Mouse (Mus musculus) kidney, postnatal 0 days (tissue): ENCODE measurements around the gene Dhx9. TPM values are rescaled to one million over a fixed set of nuclear protein-coding genes. Genes with fewer than 3 reads are reported as not detected.
"Not testable (repeated sequence)": the region's sequence is repeated elsewhere in the genome, so short reads cannot be mapped to it uniquely, and the experiment has no call there.

Experiments
- ATAC-seq: fragments of 200-750 bp; cut with Nextera tagmentation; replicated peaks from 2 replicates; pipeline ENCODE4 v1.8.0; 2017; ENCODE audit warnings: low read depth, moderate number of reproducible peaks, moderate TSS enrichment, moderate library complexity; ENCODE audit not compliant: low FRiP score
- DNase-seq: peaks from one replicate; pipeline ENCODE4 v3.0.0-alpha.2; 2016; ENCODE audit warnings: low spot score
- H3K27ac ChIP-seq: fragments of 300-500 bp; sonication (generic); 2 replicates; pipeline ENCODE4 v1.5.1; 2014; ENCODE audit warnings: mild to moderate bottlenecking
- H3K27me3 ChIP-seq: fragments of 300-500 bp; sonication (generic); 2 replicates; pipeline ENCODE4 v1.6.1; 2014; ENCODE audit warnings: low read length, mixed read lengths; ENCODE audit not compliant: insufficient read depth
- H3K36me3 ChIP-seq: fragments of 300-500 bp; sonication (generic); 2 replicates; pipeline ENCODE4 v1.6.1; 2014; ENCODE audit warnings: low read length, mixed read lengths; ENCODE audit not compliant: insufficient read depth
- H3K4me1 ChIP-seq: fragments of 300-500 bp; sonication (generic); replicated peaks from 2 replicates; pipeline ENCODE4 v1.6.1; 2014; ENCODE audit warnings: antibody characterized with exemption, low read length, mixed read lengths; ENCODE audit not compliant: insufficient read depth
- H3K4me2 ChIP-seq: fragments of 300-500 bp; sonication (generic); 2 replicates; pipeline ENCODE4 v1.6.1; 2014; ENCODE audit warnings: mild to moderate bottlenecking, low read length, moderate library complexity, mixed read lengths
- H3K4me3 ChIP-seq: fragments of 300-500 bp; sonication (generic); replicated peaks from 2 replicates; pipeline ENCODE4 v1.5.1; 2014; ENCODE audit warnings: low read depth, low read length
- H3K9ac ChIP-seq: fragments of 300-500 bp; sonication (generic); 2 replicates; pipeline ENCODE4 v1.6.1; 2014; ENCODE audit warnings: low read depth, low read length
- H3K9me3 ChIP-seq: fragments of 300-500 bp; sonication (generic); replicated peaks from 2 replicates; pipeline ENCODE4 v1.6.1; 2016; ENCODE audit warnings: low read length, inconsistent platforms, mixed read lengths
- CTCF ChIP-seq: IDR thresholded peaks from 2 replicates; pipeline ENCODE4 v1.5.1; 2016; ENCODE audit warnings: antibody characterized with exemption, low read depth, mild to moderate bottlenecking, moderate library complexity
- WGBS: fragments of 180-500 bp; shearing (Covaris S2); extraction: QIAGEN DNeasy Blood & Tissue Kit; methylation state at CpG from one replicate; pipeline ENCODE4 v1.1.7; 2014; 5-methylcytosine and 5-hydroxymethylcytosine counted together
- polyA plus RNA-seq: library from polyadenylated mRNA; unstranded; fragments of >200 nt; fragmentation: Nextera tagmentation; extraction: Ambion mirVana; gene quantifications from 2 replicates; pipeline ENCODE4 v1.2.1, GENCODE M21; 2015

Gene Dhx9
- 26.0 and 26.4 TPM in 2 replicates for polyA plus RNA-seq

- H3K4me1 ChIP-seq: peaks cover 7% of the 10 kb centered on the region; the same call in 1 of the 2 replicates
- DNase-seq (peak; percentile 98), ATAC-seq (peak; percentile 85)
- H3K27me3 ChIP-seq: no peaks in the 10 kb centered on the region
- H3K4me3 ChIP-seq: peak within 1 kb of the TSS; percentile 96
- TF ChIP-seq CTCF: no peak
- peak within 1 kb of the TSS; percentile 86 for H3K4me2 ChIP-seq
- peaks cover 1% of the 10 kb centered on the region; the same call in 1 of the 2 replicates for H3K36me3 ChIP-seq
- peak within 1 kb of the TSS; percentile 97 for H3K9ac ChIP-seq
- no peaks in the 10 kb centered on the region for H3K9me3 ChIP-seq
- WGBS: under 1% methylated on average over 35 of the region's 35 CpGs
- H3K27ac ChIP-seq: peak within 1 kb of the TSS; percentile 90
Observed at GRCm38 (mm10) chr1:153487500-153487879, at the start of gene Dhx9. TSS of gene Dhx9 (minus strand) at chr1:153487660.

- Histone ChIP-seq H3K4me1 (0 out of 2 replicates have a peak, but pooled peaks cover 4% of the 10 kb centered on the region), H3K4me3 (no peak overlapping the region), H3K36me3 (no peaks in the 10 kb centered on the region), H3K9ac (no peak overlapping the region), H3K27ac (no peak overlapping the region), H3K27me3 (no peaks in the 10 kb centered on the region), H3K9me3 (no peaks in the 10 kb centered on the region), H3K4me2 (no peak overlapping the region)
- no peak for TF ChIP-seq CTCF
- 56% methylated on average over 9 of the region's 9 CpGs for WGBS
- DNase-seq (peak; percentile 28), ATAC-seq (peak; percentile 27; the same call in 1 of the 2 replicates)
Observed at GRCm38 (mm10) chr1:153535611-153536010, 48.2 kb upstream of the Dhx9 start.

DNA sequence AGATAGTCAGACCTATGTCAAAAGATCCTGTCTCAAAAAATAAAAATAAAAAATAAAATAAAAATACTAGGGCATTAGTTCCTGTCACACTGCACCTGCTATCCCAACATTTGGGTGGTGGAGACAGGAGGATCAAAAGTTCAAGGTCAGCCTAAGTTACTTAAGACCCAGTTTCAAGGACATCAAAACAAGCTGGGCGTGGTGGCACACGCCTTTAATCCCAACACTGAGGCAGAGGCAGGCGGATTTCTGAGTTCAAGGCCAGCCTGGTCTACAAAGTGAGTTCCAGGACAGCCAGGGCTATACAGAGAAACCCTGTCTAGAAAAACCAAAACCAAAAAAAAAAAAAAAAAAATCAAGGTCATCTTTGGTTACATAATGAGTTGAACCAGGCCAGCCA is 45.4 kb upstream of the Dhx9 start:
- not testable (repeated sequence) for H3K4me3 ChIP-seq, DNase-seq, ATAC-seq, H3K9ac ChIP-seq, H3K9me3 ChIP-seq, H3K27me3 ChIP-seq, H3K4me2 ChIP-seq, H3K36me3 ChIP-seq, H3K4me1 ChIP-seq
- peak overlapping the region; percentile 64; the same call in 1 of the 2 replicates for H3K27ac ChIP-seq
- WGBS: 86% methylated on average over 3 of the region's 3 CpGs

DNA sequence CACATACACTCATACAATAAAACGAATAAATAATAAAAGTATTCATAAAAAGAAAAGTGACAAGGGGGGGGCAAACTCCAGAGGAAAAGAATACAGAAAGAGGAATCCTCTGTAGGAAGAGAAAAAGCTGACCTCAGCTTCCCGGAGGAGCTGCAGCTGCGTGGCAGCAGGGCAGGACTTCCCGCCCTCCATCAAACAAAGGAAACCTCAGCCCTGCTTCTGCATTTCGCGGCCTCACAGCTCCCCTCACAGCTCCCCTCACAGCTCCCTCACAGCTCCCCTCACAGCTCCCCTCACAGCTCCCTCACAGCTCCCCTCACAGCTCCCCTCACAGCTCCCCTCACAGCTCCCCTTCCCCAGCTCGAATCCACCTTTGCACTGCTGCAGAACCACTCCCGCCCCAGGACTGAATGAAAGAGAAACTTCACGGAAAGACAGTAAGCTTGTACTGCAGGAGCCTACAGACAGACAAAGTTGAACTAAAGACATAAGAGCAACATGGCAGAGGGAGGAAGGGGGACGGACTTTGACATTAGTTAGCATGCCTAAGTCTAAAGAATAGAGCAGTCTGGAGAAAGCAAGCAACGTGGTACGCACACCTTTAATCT is 44.9 kb upstream of the Dhx9 start:
- 23% methylated on average over 12 of the region's 12 CpGs for WGBS
- Histone ChIP-seq H3K4me2 (peak overlapping the region; percentile 40), H3K4me3 (no peak overlapping the region), H3K27me3 (no peaks in the 10 kb centered on the region), H3K4me1 (0 out of 2 replicates have a peak, but pooled peaks cover 4% of the 10 kb centered on the region), H3K27ac (peak overlapping the region; percentile 64), H3K36me3 (no peaks in the 10 kb centered on the region), H3K9me3 (no peaks in the 10 kb centered on the region), H3K9ac (no peak overlapping the region)
- DNase-seq (peak; percentile 64), ATAC-seq (no peak)
- TF ChIP-seq CTCF: no peak

GRCm38 (mm10) chr1:153531677-153532233 is 44.3 kb upstream of the Dhx9 start:
- Histone ChIP-seq H3K27me3 (no peaks in the 10 kb centered on the region), H3K36me3 (no peaks in the 10 kb centered on the region), H3K4me3 (no peak overlapping the region), H3K9ac (no peak overlapping the region), H3K9me3 (no peaks in the 10 kb centered on the region), H3K4me2 (peak overlapping the region; percentile 40), H3K4me1 (0 out of 2 replicates have a peak, but pooled peaks cover 4% of the 10 kb centered on the region), H3K27ac (no peak overlapping the region)
- ATAC-seq (no peak), DNase-seq (no peak)
- no peak for TF ChIP-seq CTCF
- 37% methylated on average over 9 of the region's 9 CpGs for WGBS

DNA sequence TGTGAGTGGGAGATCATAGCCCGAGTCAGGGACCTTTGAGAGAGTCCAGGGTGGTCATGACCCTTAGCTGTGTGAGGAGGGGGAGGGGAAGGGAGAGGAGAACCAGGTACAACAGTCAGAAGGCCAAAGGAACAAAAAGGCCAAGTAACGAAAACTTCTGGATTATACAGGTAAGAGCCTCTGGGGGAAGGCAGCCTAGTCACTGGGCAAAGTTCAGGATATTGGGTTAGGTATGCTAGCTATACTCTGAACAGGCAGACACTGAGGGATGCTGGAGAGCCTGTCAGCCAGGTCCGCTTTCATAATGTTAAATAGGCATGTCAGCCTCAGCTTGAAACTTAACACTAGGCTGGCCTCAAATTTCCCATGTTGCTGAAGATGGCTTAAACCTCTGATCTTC is 34.7 kb upstream of the Dhx9 start:
- TF ChIP-seq CTCF: no peak
- no peak overlapping the region for H3K9ac ChIP-seq
- WGBS: 33% methylated on average over 3 of the region's 3 CpGs
- H3K4me2 ChIP-seq: no peak overlapping the region
- H3K9me3 ChIP-seq: no peaks in the 10 kb centered on the region
- no peaks in the 10 kb centered on the region for H3K27me3 ChIP-seq
- ATAC-seq (peak; percentile 81), DNase-seq (no peak)
- H3K4me3 ChIP-seq: no peak overlapping the region
- H3K36me3 ChIP-seq: no peaks in the 10 kb centered on the region
- H3K27ac ChIP-seq: no peak overlapping the region
- H3K4me1 ChIP-seq: no peaks in the 10 kb centered on the region
